Mouse (Mus musculus) lung, adult 2 months (tissue): ENCODE results near the gene St8sia6.

ENCODE experiments used
- CTCF ChIP-seq: fragments of 200-500 bp; IDR thresholded peaks from 2 replicates; pipeline ENCODE4 v1.5.1; 2011; ENCODE audit warnings: mild to moderate bottlenecking, low read length, control low read depth; ENCODE audit not compliant: insufficient read depth
- POLR2A ChIP-seq: fragments of 200-500 bp; IDR thresholded peaks from 2 replicates; pipeline ENCODE4 v1.6.1; 2011; ENCODE audit warnings: low read depth, mild to moderate bottlenecking, control low read depth, low read length, borderline replicate concordance; ENCODE audit errors: extremely low read depth

GRCm38 (mm10) chr2:13725592-13725991 lies 68.3 kb downstream of the St8sia6 start:
- no peak for TF ChIP-seq CTCF
- TF ChIP-seq POLR2A = no peak
